Comparison of ENCODE assay signal across 7 mouse cellular contexts in the genomic region with DNA sequence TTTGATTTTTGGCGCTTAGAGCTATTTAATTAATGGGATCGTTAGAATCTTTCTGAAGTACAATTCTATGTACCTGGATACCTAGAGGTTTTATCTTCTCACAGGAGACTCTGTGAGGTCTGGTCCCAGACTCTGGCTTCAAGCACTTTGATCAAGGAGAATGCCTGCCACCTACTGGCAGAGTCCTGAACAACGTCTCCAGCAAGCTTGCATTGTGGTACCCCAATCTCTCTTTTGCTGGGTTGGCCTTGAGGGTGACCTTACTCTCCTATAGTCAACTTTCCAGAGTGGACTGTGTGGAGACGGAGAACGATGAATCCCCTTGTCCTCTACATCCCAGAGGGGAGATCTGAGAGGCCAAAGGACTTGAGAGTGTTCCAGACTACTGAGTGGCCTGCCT.
DNase-seq lines count a peak whose midpoint lies in the region; ATAC-seq and TF ChIP-seq lines count a peak whose summit lies in the region.

No protein-coding gene starts in this region.

- no peak overlapping the region for H3K4me3 ChIP-seq in bone marrow macrophage, adult 2 months (ENCODE audit: insufficient read depth, low read length)
- H3K4me3 ChIP-seq in forebrain, embryonic 12.5 days (replicated peaks) = no peak overlapping the region
- H3K4me3 ChIP-seq in hindbrain, embryonic 11.5 days (ENCODE audit: low read depth, low read length) = no peak overlapping the region
- no peak overlapping the region for H3K4me3 ChIP-seq in midbrain, embryonic 13.5 days (replicated peaks)

- no peaks in the 10 kb centered on the region for H3K9me3 ChIP-seq in forebrain, embryonic 12.5 days
- H3K9me3 ChIP-seq in hindbrain, embryonic 11.5 days (ENCODE audit: control insufficient read depth, low read length) = no peaks in the 10 kb centered on the region
- H3K9me3 ChIP-seq in midbrain, embryonic 13.5 days = no peaks in the 10 kb centered on the region

- peak; percentile 64; the same call in 1 of the 2 replicates for ATAC-seq in forebrain, embryonic 12.5 days (ENCODE audit: low FRiP score)
- ATAC-seq in hindbrain, embryonic 11.5 days (ENCODE audit: low FRiP score) = peak; percentile 15; the same call in 1 of the 2 replicates
- peak; percentile 69 for ATAC-seq in midbrain, embryonic 13.5 days

- TF ChIP-seq CTCF in bone marrow macrophage, adult 2 months (IDR thresholded peaks at IDR 0.05; ENCODE audit: low read depth, low read length) = peak; percentile 35; the same call in 1 of the 2 replicates

- WGBS in forebrain, embryonic 12.5 days = 27% methylated on average over 5 of the region's 5 CpGs
- WGBS in hindbrain, embryonic 11.5 days = 17% methylated on average over 5 of the region's 5 CpGs
- WGBS in midbrain, embryonic 13.5 days = 16% methylated on average over 5 of the region's 5 CpGs

- peak; percentile 37 for DNase-seq in MN1 (ENCODE audit: low spot score)
- peak; percentile 84 for DNase-seq in hindbrain, embryonic 11.5 days (ENCODE audit: low spot score)
- DNase-seq in left cerebral cortex, adult 18-20 months (ENCODE audit: low spot score in 2 of 2) = peak; percentile 80 to 88
- peak; percentile 25 for DNase-seq in splenic B cell, adult 2 months (ENCODE audit: low read depth, low spot score)

- no peaks in the 10 kb centered on the region for H3K27me3 ChIP-seq in forebrain, embryonic 12.5 days
- H3K27me3 ChIP-seq in hindbrain, embryonic 11.5 days (ENCODE audit: control insufficient read depth, insufficient read depth, low read length) = no peaks in the 10 kb centered on the region
- peaks cover 7% of the 10 kb centered on the region; the same call in 1 of the 2 replicates for H3K27me3 ChIP-seq in midbrain, embryonic 13.5 days
- H3K27me3 ChIP-seq in splenic B cell, adult 2 months (ENCODE audit: control insufficient read depth, insufficient read depth, low read length, poor library complexity, severe bottlenecking) = no peaks in the 10 kb centered on the region

- H3K4me1 ChIP-seq in bone marrow macrophage, adult 2 months (ENCODE audit: control insufficient read depth, insufficient read depth, low read length) = no peaks in the 10 kb centered on the region
- no peaks in the 10 kb centered on the region for H3K4me1 ChIP-seq in forebrain, embryonic 12.5 days
- H3K4me1 ChIP-seq in hindbrain, embryonic 11.5 days (replicated peaks; ENCODE audit: control insufficient read depth, insufficient read depth, low read length) = no peaks in the 10 kb centered on the region
- H3K4me1 ChIP-seq in midbrain, embryonic 13.5 days (replicated peaks) = no peaks in the 10 kb centered on the region

- no peaks in the 10 kb centered on the region for H3K36me3 ChIP-seq in forebrain, embryonic 12.5 days (replicated peaks)
- no peaks in the 10 kb centered on the region for H3K36me3 ChIP-seq in hindbrain, embryonic 11.5 days (ENCODE audit: control insufficient read depth, insufficient read depth, low read length)
- H3K36me3 ChIP-seq in midbrain, embryonic 13.5 days = no peaks in the 10 kb centered on the region
- H3K36me3 ChIP-seq in splenic B cell, adult 2 months (ENCODE audit: control insufficient read depth, insufficient read depth, low read length, poor library complexity, severe bottlenecking) = no peaks in the 10 kb centered on the region

- no peak overlapping the region for H3K4me2 ChIP-seq in forebrain, embryonic 12.5 days
- H3K4me2 ChIP-seq in hindbrain, embryonic 11.5 days (replicated peaks; ENCODE audit: low read depth, low read length) = no peak overlapping the region
- H3K4me2 ChIP-seq in midbrain, embryonic 13.5 days (replicated peaks) = no peak overlapping the region

- no peak for TF ChIP-seq POLR2A in bone marrow macrophage, adult 2 months (IDR thresholded peaks at IDR 0.05; ENCODE audit: borderline replicate concordance, low read depth, low read length)

- H3K9ac ChIP-seq in forebrain, embryonic 12.5 days = no peak overlapping the region
- H3K9ac ChIP-seq in hindbrain, embryonic 11.5 days (ENCODE audit: low read depth, low read length) = no peak overlapping the region
- no peak overlapping the region for H3K9ac ChIP-seq in midbrain, embryonic 13.5 days (replicated peaks)

- no peak overlapping the region for H3K27ac ChIP-seq in bone marrow macrophage, adult 2 months (ENCODE audit: insufficient read depth, low read depth, low read length)
- no peak overlapping the region for H3K27ac ChIP-seq in forebrain, embryonic 12.5 days
- no peak overlapping the region for H3K27ac ChIP-seq in hindbrain, embryonic 11.5 days (ENCODE audit: low read depth, low read length)
- no peak overlapping the region for H3K27ac ChIP-seq in midbrain, embryonic 13.5 days

Comparison
In these comparisons a context has a peak if more than half of its experiments do, and no peak if none do; other contexts are left out.
1. DNase-seq: peak in every context shown above with its lines; median percentile 84 in hindbrain, embryonic 11.5 days; 84 in left cerebral cortex, adult 18-20 months; 37 in MN1; 25 in splenic B cell, adult 2 months.
2. ATAC-seq: peak in every context shown above with its lines; median percentile 69 in midbrain, embryonic 13.5 days; 64 in forebrain, embryonic 12.5 days; 15 in hindbrain, embryonic 11.5 days.